Mouse (Mus musculus) kidney, postnatal 4 days (tissue): Measurements from ENCODE around the gene Zbtb12.
"Not testable (repeated sequence)": the region's sequence is repeated elsewhere in the genome, so short reads cannot be mapped to it uniquely, and the experiment has no call there.

ENCODE experiments used
- DNase-seq, 2 experiments: peaks; one replicate each; pipeline ENCODE4 v3.0.0; 2021; ENCODE audit warnings: mixed read lengths in 2 of 2

Gene Zbtb12

GRCm38 (mm10) chr17:34881166-34881565 lies 1.9 kb downstream of the Zbtb12 start:
- DNase-seq, result no peak

GRCm38 (mm10) chr17:34881683-34882310 lies 2.5 kb downstream of the Zbtb12 start, which contains the start of gene Gm20547:
Gm20547 (minus strand) TSS chr17:34882042.
- DNase-seq, result peak; percentile 18 to 32

GRCm38 (mm10) chr17:34883332-34883731 lies 4.0 kb downstream of the Zbtb12 start:
- DNase-seq, result no peak

GRCm38 (mm10) chr17:34884704-34885103 lies 5.4 kb downstream of the Zbtb12 start:
- DNase-seq, result no peak

GRCm38 (mm10) chr17:34885615-34886014 lies 6.3 kb downstream of the Zbtb12 start:
- no peak for DNase-seq

DNA sequence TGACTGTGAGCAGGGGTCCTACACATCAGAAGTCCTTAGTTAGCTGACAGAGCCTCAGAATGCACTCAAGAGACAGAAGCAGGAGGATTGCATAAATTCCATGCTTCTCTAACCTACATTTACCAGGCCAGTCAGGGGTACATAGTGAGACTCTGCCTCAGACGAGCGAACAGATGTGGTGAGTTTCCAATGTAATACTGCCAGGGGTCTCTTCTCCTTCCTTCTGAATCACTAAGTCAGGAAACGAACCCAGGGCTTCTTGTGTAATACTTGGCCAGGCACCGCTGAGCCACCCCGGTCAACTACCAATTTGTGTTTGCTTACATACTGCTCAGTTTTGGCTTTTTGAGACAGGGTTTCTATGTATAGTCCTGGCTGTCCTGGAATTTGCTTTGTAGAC lies 8.7 kb downstream of the Zbtb12 start:
- no peak for DNase-seq

DNA sequence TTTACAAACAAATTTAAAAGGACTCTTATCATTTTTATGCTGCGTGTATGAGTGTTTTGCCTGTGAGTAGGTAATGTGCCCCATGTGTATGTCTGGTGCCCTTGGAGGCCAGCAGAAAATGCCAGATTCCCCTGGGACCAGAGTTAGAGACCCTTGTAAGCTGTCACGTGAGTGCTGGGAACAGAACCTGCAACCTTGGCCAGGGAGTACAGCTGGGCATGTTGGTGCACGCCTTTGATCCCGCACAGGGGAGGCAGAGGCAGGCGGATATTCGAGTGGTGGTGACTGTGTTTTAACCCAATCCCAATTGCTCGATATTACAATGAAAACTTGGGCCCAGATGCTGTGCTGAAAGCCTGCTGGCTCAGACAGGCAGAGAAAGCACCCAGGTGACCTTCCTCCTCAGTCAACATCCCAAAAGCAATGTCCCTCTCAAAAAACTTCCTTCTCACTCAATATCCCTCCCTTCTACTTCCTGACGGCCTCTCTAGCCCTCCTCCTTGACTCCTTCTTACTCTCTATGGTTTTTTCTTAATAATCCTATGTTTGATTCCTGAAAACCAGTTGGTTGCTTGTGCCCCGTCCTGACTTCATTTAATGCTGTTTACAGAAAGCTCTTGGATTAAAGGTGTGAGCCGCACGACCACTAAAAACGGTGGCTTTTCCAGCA lies 10.9 kb downstream of the Zbtb12 start:
- no peak for DNase-seq

DNA sequence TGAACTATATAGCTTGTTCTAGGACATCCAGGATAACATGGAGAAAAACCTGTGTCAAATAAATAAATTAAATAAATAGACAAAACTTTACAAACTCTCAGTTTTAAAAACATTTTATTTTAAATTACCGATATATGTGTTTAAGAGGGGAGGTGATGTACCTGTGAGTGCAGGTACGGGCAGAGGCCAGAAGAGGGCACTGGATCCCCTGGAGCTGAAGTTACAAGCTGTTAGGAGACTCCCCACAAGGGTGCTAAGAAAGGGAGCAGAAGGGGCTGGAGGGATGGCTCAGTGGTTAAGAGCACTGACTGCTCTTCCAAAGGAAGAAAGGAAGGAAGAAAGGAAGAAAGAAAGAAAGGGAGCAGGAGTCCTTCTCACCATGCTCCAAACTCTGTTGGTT lies 12.1 kb downstream of the Zbtb12 start:
- no peak for DNase-seq

DNA sequence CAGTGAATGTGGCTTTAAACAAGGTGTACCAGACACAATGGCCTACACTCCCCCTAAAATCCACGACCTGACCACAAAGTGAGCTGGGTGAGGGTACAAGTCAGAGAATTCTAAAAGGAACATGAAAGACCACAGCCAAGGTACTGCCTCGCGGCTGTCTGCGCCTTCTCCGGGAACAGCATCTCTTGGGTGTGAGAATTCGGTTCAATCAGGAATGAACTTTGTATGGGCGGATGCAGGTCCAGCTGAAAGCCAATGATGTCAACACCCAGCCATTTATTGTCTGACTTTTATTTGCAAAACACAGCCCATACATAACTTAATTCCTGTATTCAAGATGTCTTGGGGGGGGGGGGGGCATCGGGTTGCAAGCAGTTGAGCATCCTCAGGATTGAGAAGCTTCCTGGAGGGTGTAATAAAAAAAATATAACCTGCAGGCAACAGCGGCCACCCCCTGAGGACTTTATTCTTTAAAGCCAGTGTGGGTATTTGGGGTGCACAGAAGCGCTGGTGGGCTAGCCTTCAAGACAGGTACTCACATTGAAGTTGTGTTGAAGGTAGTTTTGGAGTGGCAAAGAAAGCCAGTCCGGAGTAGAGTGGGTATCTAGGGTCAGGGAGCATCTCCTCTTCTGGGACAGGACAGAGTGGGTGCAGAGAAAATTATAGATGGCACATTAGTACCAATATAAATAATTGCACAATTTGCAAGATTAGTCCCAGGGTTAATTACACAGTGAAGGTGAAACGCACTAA lies 14.0 kb downstream of the Zbtb12 start:
- no peak for DNase-seq

GRCm38 (mm10) chr17:34894074-34894597 lies 14.9 kb downstream of the Zbtb12 start:
- peak; percentile 95 to 97 for DNase-seq

- DNase-seq, result peak; percentile 70 to 75
Observed at GRCm38 (mm10) chr17:34894801-34895530, 15.7 kb downstream of the Zbtb12 start.

GRCm38 (mm10) chr17:34895724-34896123 lies 16.4 kb downstream of the Zbtb12 start:
- no peak for DNase-seq

DNA sequence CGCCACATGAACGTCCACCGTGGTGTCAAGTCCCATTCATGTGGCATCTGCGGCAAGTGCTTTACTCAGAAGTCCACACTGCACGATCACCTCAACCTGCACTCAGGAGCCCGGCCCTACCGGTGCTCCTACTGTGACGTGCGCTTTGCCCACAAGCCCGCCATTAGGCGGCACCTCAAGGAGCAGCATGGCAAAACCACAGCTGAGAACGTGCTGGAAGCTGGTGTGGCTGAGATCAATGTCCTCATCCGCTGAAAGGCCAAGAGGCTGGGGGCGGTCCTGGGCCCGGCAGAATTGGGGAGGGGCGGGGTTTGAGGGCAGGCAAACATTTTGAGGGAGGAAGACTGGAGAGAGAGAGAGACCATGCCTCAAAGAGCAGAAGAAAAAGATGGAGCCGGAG lies 17.1 kb downstream of the Zbtb12 start:
- DNase-seq, result peak; percentile 26 to 38

- peak; percentile 50 to 65 for DNase-seq
Observed at GRCm38 (mm10) chr17:34897373-34898159, 18.3 kb downstream of the Zbtb12 start.

DNA sequence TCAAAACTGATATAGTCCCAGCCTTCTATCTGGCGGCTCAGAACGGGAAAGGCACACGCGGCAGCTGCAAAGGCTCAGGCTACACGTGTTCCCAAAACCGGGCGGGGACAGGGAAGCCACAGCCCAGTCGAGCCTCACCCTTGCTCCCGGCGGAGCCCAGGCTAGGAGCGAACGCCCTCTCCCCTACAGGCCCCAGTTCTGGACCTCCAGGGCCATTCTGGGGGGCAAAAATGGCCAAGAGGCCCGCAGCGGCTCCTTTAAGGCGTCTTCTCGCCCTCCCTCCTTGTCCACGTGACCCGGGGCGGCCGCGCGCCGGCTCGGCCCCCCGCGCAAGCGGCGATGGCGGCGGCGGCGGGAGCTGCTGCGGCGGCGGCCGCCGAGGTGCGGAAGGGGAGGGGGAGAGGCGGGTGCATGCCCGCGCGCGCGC lies 18.9 kb downstream of the Zbtb12 start, which contains the start of the genes C2 and Ehmt2:
TSS of gene C2 (minus strand) at position 106 of the 427 bp plus-strand sequence.
TSS of gene Ehmt2 (plus strand) at position 310 of the 427 bp plus-strand sequence.
- DNase-seq, result peak; percentile 83 to 91

DNA sequence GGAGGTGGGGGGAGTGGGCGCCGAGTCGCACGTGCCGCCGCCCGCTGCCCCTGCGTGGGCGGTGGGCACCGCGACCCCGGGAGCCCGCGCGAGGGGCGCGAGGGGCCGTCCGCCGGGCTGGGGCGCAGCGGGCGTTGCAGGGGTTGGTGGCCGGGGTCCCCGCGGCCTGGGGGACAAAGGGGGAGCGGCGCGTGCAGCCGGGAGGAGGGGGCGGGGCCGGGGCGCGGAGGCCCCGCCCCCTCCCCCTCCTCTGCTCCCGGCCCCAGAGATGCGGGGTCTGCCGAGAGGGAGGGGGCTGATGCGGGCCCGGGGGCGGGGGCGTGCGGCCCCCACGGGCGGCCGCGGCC lies 19.4 kb downstream of the Zbtb12 start:
- DNase-seq, result peak; percentile 62 to 72

GRCm38 (mm10) chr17:34899053-34899889 lies 20.0 kb downstream of the Zbtb12 start:
- peak; percentile 61 to 73 for DNase-seq

DNA sequence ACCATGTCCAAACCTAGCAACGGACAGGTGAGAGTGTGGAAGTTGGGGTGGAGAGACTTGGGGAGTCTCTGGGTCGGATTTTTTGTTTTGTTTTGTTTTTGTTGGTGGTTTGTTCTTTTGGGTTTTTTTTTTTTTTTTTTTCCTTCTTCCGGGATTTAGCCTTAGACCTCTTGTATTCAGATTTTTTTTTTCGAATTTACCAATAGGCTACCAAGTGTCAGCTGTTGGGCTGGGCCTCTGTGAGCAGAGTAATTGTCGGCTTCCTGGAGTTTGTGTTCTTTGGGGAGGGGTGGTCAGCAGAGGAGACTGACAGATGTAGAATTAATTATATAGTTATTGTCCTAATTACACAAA lies 20.6 kb downstream of the Zbtb12 start:
- peak; percentile 35 to 55 for DNase-seq

GRCm38 (mm10) chr17:34900826-34901225 lies 21.5 kb downstream of the Zbtb12 start:
- DNase-seq, result not testable (repeated sequence)

- not testable (repeated sequence) for DNase-seq
Observed at GRCm38 (mm10) chr17:34901948-34902347, 22.7 kb downstream of the Zbtb12 start.

- no peak for DNase-seq
Observed at GRCm38 (mm10) chr17:34902895-34903294, 23.6 kb downstream of the Zbtb12 start.
